Comparison of ENCODE assay signal across 25 mouse cellular contexts in genomic region chr8:110216253-110216652, GRCm38 (mm10). TPM values are rescaled to one million over a fixed set of nuclear protein-coding genes. Genes with fewer than 3 reads are reported as not detected.
DNase-seq lines count a peak whose midpoint lies in the region; ATAC-seq and TF ChIP-seq lines count a peak whose summit lies in the region.
"Had no signal": no experiment of that assay in that cellular context is flagged by ENCODE, and none has a peak within 500 bp of the region (broad histone marks: within the 10 kb centered on the region; RNA-seq: fewer than 3 reads in every experiment).

No protein-coding gene starts in this region.

- no peak for TF ChIP-seq CTCF in MEL (IDR thresholded peaks at IDR 0.05 in 2 of 3, conservative IDR thresholded peaks at IDR 0.05 in 1 of 3; ENCODE audit: control insufficient read depth in 1 of 3, insufficient read depth in 1 of 3, low read depth in 2 of 3, low read length in 3 of 3, poor library complexity in 1 of 3, severe bottlenecking in 1 of 3)

- DNase-seq in heart, adult 11 months, result peak; percentile 49
- no peak for DNase-seq in heart, postnatal 14 days
- peak; percentile 16 for DNase-seq in MEL (ENCODE audit: low read depth, low spot score)
- peak; percentile 7 for DNase-seq in naive thymus-derived CD4-positive, alpha-beta T cell, adult 2 months (ENCODE audit: low read depth)
- DNase-seq in frontal cortex, adult 2 months (ENCODE audit: extremely low spot score in 1 of 2, low spot score in 1 of 2), result no peak
- DNase-seq in left cerebral cortex, postnatal 4 days, result no peak
- DNase-seq: adrenal gland, adult 8-10 months; adrenal gland, postnatal 25 days; cerebellum, adult 8-10 months; cerebellum, postnatal 10 days; cerebellum, postnatal 36 days; embryo, embryonic 11 days; gastrocnemius, adult 2 months; gastrocnemius, postnatal 14 days; heart, adult 18-20 months; heart, postnatal 10 days; heart, postnatal 4 days had no signal

- H3K9me3 ChIP-seq in MEL (replicated peaks; ENCODE audit: insufficient read depth, low read length), result no peaks in the 10 kb centered on the region
- H3K9me3 ChIP-seq: forebrain, embryonic 10.5 days; forebrain, embryonic 13.5 days; heart, embryonic 12.5 days; heart, embryonic 15.5 days had no signal

- ATAC-seq in activated CD4-positive, CD25-positive, alpha-beta regulatory T cell, adult 4 months, result no peak
- ATAC-seq: hindbrain, postnatal 0 days; intestine, postnatal 0 days had no signal

- TF ChIP-seq POLR2A in MEL (IDR thresholded peaks at IDR 0.05; ENCODE audit: control insufficient read depth in 1 of 2, insufficient read depth in 1 of 2, low read depth in 1 of 2, low read length in 2 of 2, poor library complexity in 1 of 2), result no peak

- no peak for TF ChIP-seq RAD21 in MEL (IDR thresholded peaks at IDR 0.05; ENCODE audit: low read depth, low read length)

- peaks cover 0 to 11% of the 10 kb centered on the region in 2 experiments; a peak in 2 of 4 replicates for H3K4me1 ChIP-seq in MEL (ENCODE audit: control insufficient read depth in 1 of 2, insufficient read depth in 2 of 2, low read length in 2 of 2)

- peaks cover 3 to 13% of the 10 kb centered on the region in 2 experiments; a peak in 2 of 4 replicates for H3K36me3 ChIP-seq in MEL (ENCODE audit: control insufficient read depth in 1 of 2, insufficient read depth in 2 of 2, low read length in 2 of 2)

- peaks cover 0 to 2% of the 10 kb centered on the region in 2 experiments; a peak in 1 of 4 replicates for H3K27me3 ChIP-seq in MEL (ENCODE audit: control insufficient read depth in 1 of 2, insufficient read depth in 2 of 2, low read length in 2 of 2)
- H3K27me3 ChIP-seq: forebrain, embryonic 13.5 days; heart, embryonic 12.5 days had no signal

- no peak for TF ChIP-seq EP300 in MEL (IDR thresholded peaks at IDR 0.05; ENCODE audit: low read depth in 1 of 2, low read length in 2 of 2)

- H3K27ac ChIP-seq in MEL (ENCODE audit: control insufficient read depth, low read depth, low read length), result no peak overlapping the region
- H3K27ac ChIP-seq: forebrain, embryonic 10.5 days; forebrain, embryonic 13.5 days; gastrocnemius, adult 2 months; heart, embryonic 15.5 days had no signal

- H3K4me3 ChIP-seq in MEL (ENCODE audit: control insufficient read depth in 1 of 2, insufficient read depth in 1 of 2, low read depth in 2 of 2, low read length in 2 of 2), result no peak overlapping the region
- H3K4me3 ChIP-seq: forebrain, embryonic 10.5 days; forebrain, embryonic 13.5 days; gastrocnemius, adult 2 months; heart, embryonic 12.5 days; heart, embryonic 15.5 days had no signal

- H3K9ac ChIP-seq in MEL (ENCODE audit: control insufficient read depth, low read depth, low read length, poor library complexity, severe bottlenecking), result no peak overlapping the region
- H3K9ac ChIP-seq: heart, embryonic 12.5 days; heart, embryonic 15.5 days; hindbrain, embryonic 14.5 days had no signal

- intact Hi-C loops in heart, postnatal 14 days (cut with DNase I), result no loop called here
- intact Hi-C loops in left cerebral cortex, postnatal 4 days (cut with DNase I), result no loop called here

- H3K79me2 ChIP-seq in MEL (ENCODE audit: control insufficient read depth, insufficient read depth, low read length, poor library complexity), result peaks cover 21% of the 10 kb centered on the region

TF ChIP-seq in MEL, 35 proteins besides CTCF, POLR2A, EP300 and RAD21:
- no peak for TF ChIP-seq BHLHE40 (IDR thresholded peaks at IDR 0.05; ENCODE audit: borderline replicate concordance, low read depth, low read length)
- no peak for TF ChIP-seq UBTF (IDR thresholded peaks at IDR 0.05; ENCODE audit: borderline replicate concordance, insufficient read depth, low read depth, low read length)
- TF ChIP-seq MEF2A (IDR thresholded peaks at IDR 0.05; ENCODE audit: extremely low read depth, insufficient replicate concordance, low read depth, low read length, poor library complexity, severe bottlenecking), result no peak
- no peak for TF ChIP-seq ELF1 (IDR thresholded peaks at IDR 0.05; ENCODE audit: low read depth, low read length)
- TF ChIP-seq ZC3H11A (IDR thresholded peaks at IDR 0.05; ENCODE audit: low read depth, low read length), result no peak
- TF ChIP-seq ETS1 (IDR thresholded peaks at IDR 0.05; ENCODE audit: low read depth, low read length), result no peak
- no peak for TF ChIP-seq NRF1 (IDR thresholded peaks at IDR 0.05; ENCODE audit: insufficient read depth, low read depth, low read length, poor library complexity, severe bottlenecking)
- no peak for TF ChIP-seq CHD2 (IDR thresholded peaks at IDR 0.05; ENCODE audit: low read length)
- TF ChIP-seq E2F4 (IDR thresholded peaks at IDR 0.05; ENCODE audit: borderline replicate concordance, low read depth, low read length), result no peak
- no peak for TF ChIP-seq GATA1 (IDR thresholded peaks at IDR 0.05; ENCODE audit: low read depth, low read length)
- TF ChIP-seq RCOR1 (IDR thresholded peaks at IDR 0.05; ENCODE audit: low read depth, low read length), result no peak
- no peak for TF ChIP-seq ZMIZ1 (IDR thresholded peaks at IDR 0.05; ENCODE audit: low read depth, low read length)
- TF ChIP-seq USF1 (IDR thresholded peaks at IDR 0.05; ENCODE audit: low read depth, low read length), result no peak
- no peak for TF ChIP-seq SMC3 (IDR thresholded peaks at IDR 0.05; ENCODE audit: low read depth, low read length)
- TF ChIP-seq SIN3A (IDR thresholded peaks at IDR 0.05; ENCODE audit: low read length), result no peak
- TF ChIP-seq GABPA (IDR thresholded peaks at IDR 0.05; ENCODE audit: low read depth, low read length), result no peak
- no peak for TF ChIP-seq MAX (IDR thresholded peaks at IDR 0.05; ENCODE audit: low read length)
- no peak for TF ChIP-seq CHD1 (IDR thresholded peaks at IDR 0.05; ENCODE audit: low read depth, low read length)
- TF ChIP-seq NELFE (IDR thresholded peaks at IDR 0.05; ENCODE audit: low read depth, low read length), result no peak
- no peak for TF ChIP-seq TAL1 (IDR thresholded peaks at IDR 0.05; ENCODE audit: low read length)

RNA-seq across cellular contexts. Expression of gene Cmtr2, which starts 0.8 kb away (rescaled TPM):
- total RNA-seq in heart, postnatal 14 days (2021), result 1 to 10 TPM; 2.6 to 2.9 TPM
- total RNA-seq in MEL (2012; rRNA removed), result 17.2 and 23.5 TPM in 2 replicates
- polyA plus RNA-seq in MEL (2012; ENCODE audit: insufficient read depth in 1 of 2, insufficient read length in 2 of 2, low read depth in 1 of 2, low replicate concordance in 2 of 2, missing spikeins in 1 of 2), result 10 to 100 TPM in 1 of 2 experiments, not detected in 1; 11.6 TPM
- 12.0 TPM in 2 replicates for polyA plus RNA-seq in frontal cortex, adult 2 months (2012; rRNA removed)
- polyA plus RNA-seq in activated CD4-positive, CD25-positive, alpha-beta regulatory T cell, adult 4 months (2017; shearing (Covaris generic)), result 1 to 10 TPM; 6.3 to 6.9 TPM
- total RNA-seq in left cerebral cortex, postnatal 4 days (2021), result 1 to 10 TPM; 8.1 to 8.6 TPM

RNA-seq across cellular contexts. Expression of gene Calb2, which starts 48.2 kb away (rescaled TPM):
- total RNA-seq in heart, postnatal 14 days (2021), result not detected
- 0.10 and 0.12 TPM in 2 replicates for total RNA-seq in MEL (2012; rRNA removed)
- polyA plus RNA-seq in MEL (2012; ENCODE audit: insufficient read depth in 1 of 2, insufficient read length in 2 of 2, low read depth in 1 of 2, low replicate concordance in 2 of 2, missing spikeins in 1 of 2), result under 1 TPM in 1 of 2 experiments, not detected in 1; 0.82 TPM
- polyA plus RNA-seq in frontal cortex, adult 2 months (2012; rRNA removed), result 368 and 421 TPM in 2 replicates
- not detected for polyA plus RNA-seq in activated CD4-positive, CD25-positive, alpha-beta regulatory T cell, adult 4 months (2017; shearing (Covaris generic))
- 10 to 100 TPM; 25.8 to 44.1 TPM for total RNA-seq in left cerebral cortex, postnatal 4 days (2021)
- total RNA-seq: gastrocnemius, adult 2 months; heart, adult 18-20 months had no signal

RNA-seq across cellular contexts. Expression of gene Hydin, which starts 50.5 kb away (rescaled TPM):
- under 1 TPM; 0.07 to 0.24 TPM for total RNA-seq in heart, postnatal 14 days (2021)
- total RNA-seq in MEL (2012; rRNA removed), result not detected in 2 replicates
- polyA plus RNA-seq in MEL (2012; ENCODE audit: insufficient read depth in 1 of 2, insufficient read length in 2 of 2, low read depth in 1 of 2, low replicate concordance in 2 of 2, missing spikeins in 1 of 2), result not detected
- 0.55 and 0.74 TPM in 2 replicates for polyA plus RNA-seq in frontal cortex, adult 2 months (2012; rRNA removed)
- under 1 TPM in 1 of 2 experiments, not detected in 1; 0.44 TPM for polyA plus RNA-seq in activated CD4-positive, CD25-positive, alpha-beta regulatory T cell, adult 4 months (2017; shearing (Covaris generic))
- total RNA-seq in left cerebral cortex, postnatal 4 days (2021), result under 1 TPM; 0.46 to 0.64 TPM

Comparison
In these comparisons a context has a peak if more than half of its experiments do, and no peak if none do; other contexts are left out.
1. DNase-seq: peak in heart, adult 11 months (single experiment), MEL (single experiment) and naive thymus-derived CD4-positive, alpha-beta T cell, adult 2 months (single experiment); none in heart, postnatal 14 days (0 of 2), frontal cortex, adult 2 months (0 of 2) and left cerebral cortex, postnatal 4 days (single experiment).
2. RNA of gene Calb2, which starts 48.2 kb away (total RNA-seq): 25.8 to 44.1 TPM in left cerebral cortex, postnatal 4 days; 0.10 to 0.12 TPM in MEL and not detected in heart, postnatal 14 days; every median in the first group is over 10 times any median in the second.